Mouse (Mus musculus) neural tube, embryonic 12.5 days (tissue): ENCODE measurements at regions not wholly inside any gene's neighbourhood (a gene's known extent, or its start where the extent isn't known, plus 50 kb on each side); places are given as distances from the start of the nearest gene placed in this dataset.

Experiments used
- ATAC-seq: fragments of 200-750 bp; cut with Nextera tagmentation; 2 replicates; pipeline ENCODE4 v1.8.0; 2017; ENCODE audit warnings: low read depth, mild to moderate bottlenecking, moderate TSS enrichment, moderate library complexity; ENCODE audit not compliant: low FRiP score
- H3K27ac ChIP-seq: fragments of 300-500 bp; sonication (generic); 2 replicates; pipeline ENCODE4 v1.5.1; 2016
- H3K27me3 ChIP-seq: fragments of 300-500 bp; sonication (generic); replicated peaks from 2 replicates; pipeline ENCODE4 v1.6.1; 2016; ENCODE audit warnings: mild to moderate bottlenecking
- H3K36me3 ChIP-seq: fragments of 300-500 bp; sonication (generic); 2 replicates; pipeline ENCODE4 v1.6.1; 2016; ENCODE audit warnings: mild to moderate bottlenecking
- H3K4me1 ChIP-seq: fragments of 300-500 bp; sonication (generic); 2 replicates; pipeline ENCODE4 v1.6.1; 2016
- H3K4me2 ChIP-seq: fragments of 300-500 bp; sonication (generic); replicated peaks from 2 replicates; pipeline ENCODE4 v1.6.1; 2016; ENCODE audit warnings: mild to moderate bottlenecking
- H3K4me3 ChIP-seq: fragments of 300-500 bp; sonication (generic); 2 replicates; pipeline ENCODE4 v1.5.1; 2016
- H3K9ac ChIP-seq: fragments of 300-500 bp; sonication (generic); 2 replicates; pipeline ENCODE4 v1.6.1; 2016; ENCODE audit warnings: mild to moderate bottlenecking
- H3K9me3 ChIP-seq: fragments of 300-500 bp; sonication (generic); 2 replicates; pipeline ENCODE4 v1.6.1; 2016; ENCODE audit warnings: mild to moderate bottlenecking
- WGBS: fragments of 180-500 bp; shearing (Covaris S2); methylation state at CpG from one replicate; pipeline ENCODE4 v1.1.7; 2016; 5-methylcytosine and 5-hydroxymethylcytosine counted together

DNA sequence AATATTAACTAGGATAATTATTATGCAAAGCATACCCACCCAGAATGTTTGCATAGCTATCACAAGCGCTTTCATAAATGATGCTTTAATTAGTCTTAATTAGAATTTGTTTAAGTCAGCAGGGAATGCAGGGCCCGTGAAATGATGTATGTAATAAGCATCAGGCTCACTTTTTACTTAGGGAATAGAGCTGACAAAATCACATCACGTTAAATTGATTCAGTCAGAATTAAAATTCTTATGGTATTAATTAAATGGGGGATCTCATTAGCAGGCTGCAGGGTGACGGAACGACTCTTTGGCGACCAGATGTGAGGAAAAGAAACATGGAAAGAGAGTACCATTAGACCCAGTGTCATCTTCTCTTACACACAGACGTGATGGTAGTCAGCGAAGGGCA, 285.5 kb downstream of the Gpd2 start:
- Histone ChIP-seq H3K4me3 (no peak overlapping the region), H3K4me2 (no peak overlapping the region), H3K9me3 (no peaks in the 10 kb centered on the region), H3K27ac (no peak overlapping the region), H3K27me3 (no peaks in the 10 kb centered on the region), H3K36me3 (no peaks in the 10 kb centered on the region), H3K4me1 (no peaks in the 10 kb centered on the region), H3K9ac (no peak overlapping the region)
- 72% methylated on average over 8 of the region's 8 CpGs for WGBS
- no peak for ATAC-seq

DNA sequence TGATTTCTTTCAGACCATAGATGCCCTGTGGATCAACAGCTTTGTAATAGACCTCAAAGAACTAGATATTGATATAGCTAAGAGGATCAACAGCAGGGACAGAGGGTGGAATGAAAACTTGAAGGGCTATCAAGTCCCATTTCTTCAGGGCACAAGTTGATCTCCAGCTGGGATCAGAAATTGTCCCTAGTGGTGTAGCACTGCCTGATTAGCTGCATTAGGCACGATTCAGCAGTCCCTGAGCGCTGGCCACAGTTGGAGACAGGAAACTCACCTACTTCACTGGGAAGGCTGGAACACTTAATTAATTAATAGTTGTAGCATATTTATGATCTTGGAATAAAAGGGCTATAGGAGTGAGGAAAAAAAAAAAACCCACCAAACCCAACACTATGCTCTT, 290.5 kb downstream of the Gpd2 start:
- H3K36me3 ChIP-seq, result no peaks in the 10 kb centered on the region
- 54% methylated on average over 2 of the region's 2 CpGs for WGBS

GRCm38 (mm10) chr2:57539842-57540241, 302.4 kb downstream of the Gpd2 start:
- Histone ChIP-seq H3K4me2 (no peak overlapping the region), H3K4me3 (no peak overlapping the region), H3K27ac (no peak overlapping the region), H3K27me3 (no peaks in the 10 kb centered on the region), H3K36me3 (no peaks in the 10 kb centered on the region), H3K4me1 (no peaks in the 10 kb centered on the region), H3K9me3 (no peaks in the 10 kb centered on the region), H3K9ac (no peak overlapping the region)
- no peak for ATAC-seq
- whole genome bisulfite sequencing, result 89% methylated on average over 3 of the region's 3 CpGs

More for the DNA sequence above, 290.5 kb downstream of the Gpd2 start:
- Histone ChIP-seq H3K27me3 (no peaks in the 10 kb centered on the region), H3K4me2 (no peak overlapping the region), H3K27ac (no peak overlapping the region), H3K4me3 (no peak overlapping the region), H3K4me1 (no peaks in the 10 kb centered on the region), H3K9me3 (no peaks in the 10 kb centered on the region), H3K9ac (no peak overlapping the region)
- ATAC-seq, result no peak

DNA sequence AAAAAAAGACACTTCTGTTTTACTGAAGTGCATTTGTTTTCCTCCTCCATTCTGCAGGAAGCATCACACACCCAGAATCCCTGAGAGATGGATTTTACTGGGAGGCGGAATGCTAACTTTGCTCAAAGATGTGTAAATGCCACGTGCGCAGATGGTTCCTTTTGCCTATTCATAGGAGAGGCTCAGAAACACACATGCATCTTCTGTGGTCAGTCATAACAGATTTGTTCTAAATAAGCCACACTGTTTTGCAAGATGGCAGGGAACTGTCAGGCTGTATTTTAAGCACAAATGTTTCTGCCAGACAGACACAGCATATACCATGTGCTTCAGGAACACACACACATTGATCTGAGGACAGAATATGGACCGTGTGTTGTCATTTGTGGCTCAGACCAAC, 327.8 kb downstream of the Gpd2 start:
- no peak overlapping the region for H3K4me2 ChIP-seq
- H3K27ac ChIP-seq, result no peak overlapping the region
- WGBS, result 90% methylated on average over 4 of the region's 4 CpGs
- H3K4me3 ChIP-seq, result no peak overlapping the region
- ATAC-seq, result no peak
- H3K27me3 ChIP-seq, result no peaks in the 10 kb centered on the region
- H3K36me3 ChIP-seq, result no peaks in the 10 kb centered on the region
- no peaks in the 10 kb centered on the region for H3K4me1 ChIP-seq
- no peaks in the 10 kb centered on the region for H3K9me3 ChIP-seq
- no peak overlapping the region for H3K9ac ChIP-seq

- Histone ChIP-seq H3K9ac (no peak overlapping the region), H3K27ac (no peak overlapping the region), H3K36me3 (no peaks in the 10 kb centered on the region), H3K9me3 (no peaks in the 10 kb centered on the region), H3K4me3 (no peak overlapping the region), H3K27me3 (no peaks in the 10 kb centered on the region), H3K4me1 (no peaks in the 10 kb centered on the region), H3K4me2 (no peak overlapping the region)
- no peak for ATAC-seq
- WGBS, result 89% methylated on average over 4 of the region's 4 CpGs
These were observed 328.7 kb downstream of the Gpd2 start for GRCm38 (mm10) chr2:57566103-57566502.

- no peak for ATAC-seq
- H3K9ac ChIP-seq, result no peak overlapping the region
- no peak overlapping the region for H3K4me3 ChIP-seq
- no peaks in the 10 kb centered on the region for H3K36me3 ChIP-seq
- H3K4me2 ChIP-seq, result no peak overlapping the region
- no peaks in the 10 kb centered on the region for H3K9me3 ChIP-seq
- no peaks in the 10 kb centered on the region for H3K4me1 ChIP-seq
- H3K27ac ChIP-seq, result no peak overlapping the region
- WGBS, result 79% methylated on average over 1 of the region's 1 CpGs
- no peaks in the 10 kb centered on the region for H3K27me3 ChIP-seq
These were observed 329.7 kb downstream of the Gpd2 start for GRCm38 (mm10) chr2:57567183-57567582.

- 81% methylated on average over 3 of the region's 3 CpGs for WGBS
- H3K4me3 ChIP-seq, result no peak overlapping the region
- no peaks in the 10 kb centered on the region for H3K4me1 ChIP-seq
- ATAC-seq, result no peak
- H3K4me2 ChIP-seq, result no peak overlapping the region
- no peak overlapping the region for H3K9ac ChIP-seq
- no peak overlapping the region for H3K27ac ChIP-seq
- no peaks in the 10 kb centered on the region for H3K36me3 ChIP-seq
- H3K9me3 ChIP-seq, result no peaks in the 10 kb centered on the region
- H3K27me3 ChIP-seq, result no peaks in the 10 kb centered on the region
These were observed 349.6 kb downstream of the Gpd2 start for GRCm38 (mm10) chr2:57587065-57587464.

GRCm38 (mm10) chr2:57593558-57593957, 356.1 kb downstream of the Gpd2 start:
- WGBS, result 93% methylated on average over 2 of the region's 2 CpGs
- no peak for ATAC-seq
- Histone ChIP-seq H3K27ac (no peak overlapping the region), H3K4me3 (no peak overlapping the region), H3K36me3 (no peaks in the 10 kb centered on the region), H3K27me3 (no peaks in the 10 kb centered on the region), H3K4me2 (no peak overlapping the region), H3K9ac (no peak overlapping the region), H3K4me1 (0 out of 2 replicates have a peak, but pooled peaks cover 9% of the 10 kb centered on the region), H3K9me3 (no peaks in the 10 kb centered on the region)

GRCm38 (mm10) chr2:57597694-57598358, 360.4 kb downstream of the Gpd2 start:
- Histone ChIP-seq H3K27ac (no peak overlapping the region), H3K4me3 (no peak overlapping the region), H3K4me1 (0 out of 2 replicates have a peak, but pooled peaks cover 9% of the 10 kb centered on the region), H3K9me3 (no peaks in the 10 kb centered on the region), H3K27me3 (no peaks in the 10 kb centered on the region), H3K36me3 (no peaks in the 10 kb centered on the region), H3K9ac (no peak overlapping the region), H3K4me2 (peak overlapping the region; percentile 43)
- peak; percentile 92 for ATAC-seq
- WGBS, result 16% methylated on average over 9 of the region's 9 CpGs

- H3K27ac ChIP-seq, result no peak overlapping the region
- H3K9me3 ChIP-seq, result no peaks in the 10 kb centered on the region
- ATAC-seq, result no peak
- H3K27me3 ChIP-seq, result no peaks in the 10 kb centered on the region
- H3K9ac ChIP-seq, result no peak overlapping the region
- no peaks in the 10 kb centered on the region for H3K4me1 ChIP-seq
- no peaks in the 10 kb centered on the region for H3K36me3 ChIP-seq
- no peak overlapping the region for H3K4me3 ChIP-seq
- no peak overlapping the region for H3K4me2 ChIP-seq
These were observed 374.2 kb downstream of the Gpd2 start for GRCm38 (mm10) chr2:57611599-57611998.

GRCm38 (mm10) chr2:57613243-57613642, 375.8 kb downstream of the Gpd2 start:
- 29% methylated on average over 10 of the region's 10 CpGs for WGBS
- Histone ChIP-seq H3K36me3 (no peaks in the 10 kb centered on the region), H3K4me3 (no peak overlapping the region), H3K9ac (no peak overlapping the region), H3K27ac (no peak overlapping the region), H3K4me1 (peaks cover 5% of the 10 kb centered on the region; the same call in 1 of the 2 replicates), H3K4me2 (peak overlapping the region; percentile 48), H3K9me3 (no peaks in the 10 kb centered on the region), H3K27me3 (no peaks in the 10 kb centered on the region)
- peak; percentile 63; the same call in 1 of the 2 replicates for ATAC-seq

GRCm38 (mm10) chr2:57614587-57614991, 377.2 kb downstream of the Gpd2 start:
- ATAC-seq, result no peak
- Histone ChIP-seq H3K4me2 (peak overlapping the region; percentile 48), H3K27ac (no peak overlapping the region), H3K36me3 (no peaks in the 10 kb centered on the region), H3K4me3 (no peak overlapping the region; the same call in 1 of the 2 replicates), H3K27me3 (no peaks in the 10 kb centered on the region), H3K9me3 (no peaks in the 10 kb centered on the region), H3K9ac (no peak overlapping the region), H3K4me1 (peaks cover 5% of the 10 kb centered on the region; the same call in 1 of the 2 replicates)
- WGBS, result 35% methylated on average over 12 of the region's 12 CpGs
